Mouse (Mus musculus): Measurements from ENCODE around the gene 4933411K16Rik.

DNA sequence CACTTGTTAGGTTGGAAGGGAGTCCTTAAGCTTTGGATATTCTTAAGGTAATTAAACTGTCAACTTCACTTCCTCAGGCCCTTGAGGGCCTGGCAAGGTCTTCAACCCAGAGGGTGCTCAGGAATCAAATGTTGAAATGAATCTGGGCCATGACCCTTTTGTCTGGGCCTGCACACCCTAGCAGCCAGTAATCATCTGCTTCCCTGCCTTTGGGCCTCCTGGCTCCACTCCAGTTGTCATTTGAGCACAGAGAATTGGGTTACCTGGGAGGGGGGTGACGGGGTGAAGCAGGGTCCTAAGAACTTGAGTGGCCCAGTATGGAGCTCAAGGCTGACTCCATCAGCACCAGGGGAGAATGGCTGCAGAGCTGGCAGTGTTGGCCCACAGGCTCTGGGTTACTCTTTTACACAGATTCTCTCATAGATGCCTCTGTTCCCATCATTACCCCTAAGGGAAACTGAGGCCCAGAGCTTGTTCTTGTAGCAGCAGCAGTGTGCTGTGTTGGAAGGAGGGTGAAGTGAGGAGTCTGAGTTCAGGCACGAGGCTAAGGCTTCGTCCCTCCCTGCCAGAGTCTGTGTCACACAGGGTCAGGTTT lies 37.7 kb upstream of the 4933411K16Rik start:
- no peak for TF ChIP-seq CTCF (IDR thresholded peaks at IDR 0.05; ENCODE audit: control insufficient read depth, insufficient read depth, insufficient replicate concordance, low read depth, low read length)
- TF ChIP-seq POLR2A (IDR thresholded peaks at IDR 0.05; ENCODE audit: control insufficient read depth, low read depth, low read length) = no peak

Measured in testis, adult 2 months (tissue).